Mouse (Mus musculus): ENCODE measurements around the gene Cdk10. TPM values are rescaled to one million over a fixed set of nuclear protein-coding genes. Genes with fewer than 3 reads are reported as not detected.
"Not testable (repeated sequence)": the region's sequence is repeated elsewhere in the genome, so short reads cannot be mapped to it uniquely, and the experiment has no call there.

Cdk10 gene
- total RNA-seq (2017) = 25.8 to 42.8 TPM (median 39.1 TPM) in 3 replicates

GRCm38 (mm10) chr8:123224278-123225266 is at the start of gene Cdk10:
Cdk10 (plus strand) TSS chr8:123224842.
- peak; percentile 91 for ATAC-seq (replicated peaks; ENCODE audit: insufficient number of reproducible peaks, low FRiP score, low TSS enrichment, poor library complexity, severe bottlenecking)

GRCm38 (mm10) chr8:123181391-123181790 is 43.3 kb upstream of the Cdk10 start:
- no peak for ATAC-seq (replicated peaks; ENCODE audit: insufficient number of reproducible peaks, low FRiP score, low TSS enrichment, poor library complexity, severe bottlenecking)

GRCm38 (mm10) chr8:123185566-123186409 is 38.9 kb upstream of the Cdk10 start, which contains the start of gene Dpep1:
Dpep1 (plus strand) TSS chr8:123186242.
- ATAC-seq (replicated peaks; ENCODE audit: insufficient number of reproducible peaks, low FRiP score, low TSS enrichment, poor library complexity, severe bottlenecking) = no peak

GRCm38 (mm10) chr8:123188006-123188405 is 36.6 kb upstream of the Cdk10 start:
- ATAC-seq (replicated peaks; ENCODE audit: insufficient number of reproducible peaks, low FRiP score, low TSS enrichment, poor library complexity, severe bottlenecking) = no peak

GRCm38 (mm10) chr8:123188841-123189240 is 35.8 kb upstream of the Cdk10 start:
- ATAC-seq (replicated peaks; ENCODE audit: insufficient number of reproducible peaks, low FRiP score, low TSS enrichment, poor library complexity, severe bottlenecking) = no peak

GRCm38 (mm10) chr8:123190678-123191077 is 34.0 kb upstream of the Cdk10 start:
- ATAC-seq (replicated peaks; ENCODE audit: insufficient number of reproducible peaks, low FRiP score, low TSS enrichment, poor library complexity, severe bottlenecking) = no peak

GRCm38 (mm10) chr8:123191908-123192307 is 32.7 kb upstream of the Cdk10 start:
- ATAC-seq (replicated peaks; ENCODE audit: insufficient number of reproducible peaks, low FRiP score, low TSS enrichment, poor library complexity, severe bottlenecking) = no peak

GRCm38 (mm10) chr8:123193771-123194170 is 30.9 kb upstream of the Cdk10 start:
- ATAC-seq (replicated peaks; ENCODE audit: insufficient number of reproducible peaks, low FRiP score, low TSS enrichment, poor library complexity, severe bottlenecking) = no peak

GRCm38 (mm10) chr8:123197016-123197415 is 27.6 kb upstream of the Cdk10 start:
- not testable (repeated sequence) for ATAC-seq (replicated peaks; ENCODE audit: insufficient number of reproducible peaks, low FRiP score, low TSS enrichment, poor library complexity, severe bottlenecking)

- no peak for ATAC-seq (replicated peaks; ENCODE audit: insufficient number of reproducible peaks, low FRiP score, low TSS enrichment, poor library complexity, severe bottlenecking)
These were observed 24.8 kb upstream of the Cdk10 start for GRCm38 (mm10) chr8:123199864-123200263.

GRCm38 (mm10) chr8:123202288-123202687 is 22.4 kb upstream of the Cdk10 start:
- ATAC-seq (replicated peaks; ENCODE audit: insufficient number of reproducible peaks, low FRiP score, low TSS enrichment, poor library complexity, severe bottlenecking) = peak; percentile 44; the same call in 1 of the 2 replicates

GRCm38 (mm10) chr8:123203571-123203970 is 21.1 kb upstream of the Cdk10 start:
- ATAC-seq (replicated peaks; ENCODE audit: insufficient number of reproducible peaks, low FRiP score, low TSS enrichment, poor library complexity, severe bottlenecking) = no peak

GRCm38 (mm10) chr8:123211876-123212275 is 12.8 kb upstream of the Cdk10 start:
- no peak for ATAC-seq (replicated peaks; ENCODE audit: insufficient number of reproducible peaks, low FRiP score, low TSS enrichment, poor library complexity, severe bottlenecking)

- peak; percentile 55 for ATAC-seq (replicated peaks; ENCODE audit: insufficient number of reproducible peaks, low FRiP score, low TSS enrichment, poor library complexity, severe bottlenecking)
These were observed 12.1 kb upstream of the Cdk10 start, which contains the start of the genes Chmp1a and Spata33 for GRCm38 (mm10) chr8:123212321-123213117. Chmp1a (minus strand) TSS chr8:123212763. Spata33 (plus strand) TSS chr8:123212832.

GRCm38 (mm10) chr8:123213118-123213772 is 11.4 kb upstream of the Cdk10 start:
- no peak for ATAC-seq (replicated peaks; ENCODE audit: insufficient number of reproducible peaks, low FRiP score, low TSS enrichment, poor library complexity, severe bottlenecking)

GRCm38 (mm10) chr8:123215430-123215829 is 9.2 kb upstream of the Cdk10 start:
- ATAC-seq (replicated peaks; ENCODE audit: insufficient number of reproducible peaks, low FRiP score, low TSS enrichment, poor library complexity, severe bottlenecking) = no peak

- no peak for ATAC-seq (replicated peaks; ENCODE audit: insufficient number of reproducible peaks, low FRiP score, low TSS enrichment, poor library complexity, severe bottlenecking)
These were observed 3.7 kb upstream of the Cdk10 start for GRCm38 (mm10) chr8:123220917-123221316.

GRCm38 (mm10) chr8:123228416-123228815 is 3.8 kb downstream of the Cdk10 start:
- ATAC-seq (replicated peaks; ENCODE audit: insufficient number of reproducible peaks, low FRiP score, low TSS enrichment, poor library complexity, severe bottlenecking) = no peak

Data from monocyte, adult 5-6 weeks (primary cell).